Mouse (Mus musculus) forebrain, embryonic 14.5 days (tissue): Measurements from ENCODE around the gene Jak1. TPM values are rescaled to one million over a fixed set of nuclear protein-coding genes. Genes with fewer than 3 reads are reported as not detected.

Experiments used
- ATAC-seq: fragments of 200-750 bp; cut with Nextera tagmentation; 2 replicates; pipeline ENCODE4 v1.8.0; 2017; ENCODE audit warnings: mild to moderate bottlenecking, moderate library complexity
- DNase-seq: peaks from one replicate; pipeline ENCODE4 v3.0.0-alpha.2; 2015; ENCODE audit warnings: low spot score
- H3K27ac ChIP-seq: fragments of 300-500 bp; sonication (generic); 2 replicates; pipeline ENCODE4 v1.5.1; 2014; ENCODE audit warnings: low read depth, mild to moderate bottlenecking, control low read depth, low read length, moderate library complexity
- H3K27me3 ChIP-seq: fragments of 300-500 bp; sonication (generic); replicated peaks from 2 replicates; pipeline ENCODE4 v1.6.1; 2014; ENCODE audit warnings: low read length, control low read depth, mixed read lengths; ENCODE audit not compliant: control insufficient read depth, insufficient read depth
- H3K36me3 ChIP-seq: fragments of 300-500 bp; sonication (generic); 2 replicates; pipeline ENCODE4 v1.6.1; 2014; ENCODE audit warnings: low read length, control low read depth; ENCODE audit not compliant: control insufficient read depth, insufficient read depth
- H3K4me1 ChIP-seq: fragments of 300-500 bp; sonication (generic); 2 replicates; pipeline ENCODE4 v1.6.1; 2014; ENCODE audit warnings: antibody characterized with exemption, low read length, control low read depth; ENCODE audit not compliant: control insufficient read depth, insufficient read depth
- H3K4me2 ChIP-seq: fragments of 300-500 bp; sonication (generic); 2 replicates; pipeline ENCODE4 v1.6.1; 2014; ENCODE audit warnings: mild to moderate bottlenecking, control low read depth, low read length
- H3K4me3 ChIP-seq: fragments of 300-500 bp; sonication (generic); 2 replicates; pipeline ENCODE4 v1.5.1; 2014; ENCODE audit warnings: low read depth, low read length, control low read depth
- H3K9ac ChIP-seq: fragments of 300-500 bp; sonication (generic); 2 replicates; pipeline ENCODE4 v1.6.1; 2014; ENCODE audit warnings: mild to moderate bottlenecking, low read length, control low read depth, moderate library complexity
- H3K9me3 ChIP-seq: fragments of 300-500 bp; sonication (generic); replicated peaks from 2 replicates; pipeline ENCODE4 v1.6.1; 2016; ENCODE audit warnings: low read length, control low read depth, mixed read lengths; ENCODE audit not compliant: control insufficient read depth
- WGBS: fragments of 180-500 bp; shearing (Covaris S2); extraction: QIAGEN DNeasy Blood & Tissue Kit; methylation state at CpG from one replicate; pipeline ENCODE4 v1.1.7; 2014; 5-methylcytosine and 5-hydroxymethylcytosine counted together
- polyA plus RNA-seq: library from polyadenylated mRNA; unstranded; fragments of >200 nt; fragmentation: Nextera tagmentation; extraction: Ambion mirVana; gene quantifications from 2 replicates; pipeline ENCODE4 v1.2.1, GENCODE M21; 2014

Gene Jak1
- polyA plus RNA-seq, 1 experiment from 2014 or later, result 43.6 TPM

- ATAC-seq (no peak), DNase-seq (no peak)
- Histone ChIP-seq H3K9ac (no peak overlapping the region), H3K4me1 (peaks cover 4% of the 10 kb centered on the region; the same call in 1 of the 2 replicates), H3K9me3 (no peaks in the 10 kb centered on the region), H3K27me3 (no peaks in the 10 kb centered on the region), H3K36me3 (no peaks in the 10 kb centered on the region), H3K4me3 (no peak overlapping the region), H3K4me2 (no peak overlapping the region), H3K27ac (no peak overlapping the region)
- 86% methylated on average over 2 of the region's 2 CpGs for WGBS
These were observed 68.7 kb downstream of the Jak1 start for GRCm38 (mm10) chr4:101196407-101196806.

GRCm38 (mm10) chr4:101194170-101194569, 70.9 kb downstream of the Jak1 start:
- H3K4me3 ChIP-seq, result no peak overlapping the region
- H3K4me1 ChIP-seq, result peaks cover 4% of the 10 kb centered on the region; the same call in 1 of the 2 replicates
- no peak for ATAC-seq

GRCm38 (mm10) chr4:101192241-101192976, 72.7 kb downstream of the Jak1 start:
- no peak overlapping the region for H3K4me3 ChIP-seq
- H3K36me3 ChIP-seq, result 0 out of 2 replicates have a peak, but pooled peaks cover 3% of the 10 kb centered on the region
- DNase-seq, result no peak
- no peak for ATAC-seq
- no peak overlapping the region for H3K9ac ChIP-seq
- H3K27me3 ChIP-seq, result no peaks in the 10 kb centered on the region
- H3K27ac ChIP-seq, result no peak overlapping the region
- H3K9me3 ChIP-seq, result no peaks in the 10 kb centered on the region
- H3K4me1 ChIP-seq, result peaks cover under 1% of the 10 kb centered on the region; the same call in 1 of the 2 replicates
- no peak overlapping the region for H3K4me2 ChIP-seq
- WGBS, result 95% methylated on average over 5 of the region's 5 CpGs

More at GRCm38 (mm10) chr4:101194170-101194569, 70.9 kb downstream of the Jak1 start:
- Histone ChIP-seq H3K9ac (no peak overlapping the region), H3K36me3 (0 out of 2 replicates have a peak, but pooled peaks cover 3% of the 10 kb centered on the region), H3K9me3 (no peaks in the 10 kb centered on the region), H3K27me3 (no peaks in the 10 kb centered on the region), H3K27ac (no peak overlapping the region), H3K4me2 (no peak overlapping the region)
- no peak for DNase-seq
- 94% methylated on average over 1 of the region's 1 CpGs for WGBS

GRCm38 (mm10) chr4:101187381-101187780, 77.7 kb downstream of the Jak1 start:
- WGBS, result 90% methylated on average over 4 of the region's 4 CpGs
- Histone ChIP-seq H3K36me3 (0 out of 2 replicates have a peak, but pooled peaks cover 6% of the 10 kb centered on the region), H3K27me3 (no peaks in the 10 kb centered on the region), H3K9me3 (no peaks in the 10 kb centered on the region), H3K4me2 (no peak overlapping the region), H3K27ac (no peak overlapping the region), H3K4me3 (no peak overlapping the region), H3K4me1 (peaks cover 2% of the 10 kb centered on the region; the same call in 1 of the 2 replicates), H3K9ac (no peak overlapping the region)
- no peak for DNase-seq
- ATAC-seq, result no peak

GRCm38 (mm10) chr4:101186591-101186990, 78.5 kb downstream of the Jak1 start:
- DNase-seq, result no peak
- peaks cover 2% of the 10 kb centered on the region; the same call in 1 of the 2 replicates for H3K4me1 ChIP-seq
- WGBS, result 88% methylated on average over 5 of the region's 5 CpGs

GRCm38 (mm10) chr4:101185216-101185615, 79.9 kb downstream of the Jak1 start:
- ATAC-seq (no peak), DNase-seq (no peak)
- H3K27me3 ChIP-seq, result no peaks in the 10 kb centered on the region
- H3K4me2 ChIP-seq, result no peak overlapping the region
- no peak overlapping the region for H3K27ac ChIP-seq
- H3K4me3 ChIP-seq, result no peak overlapping the region
- 74% methylated on average over 3 of the region's 3 CpGs for WGBS
- H3K9me3 ChIP-seq, result no peaks in the 10 kb centered on the region
- H3K9ac ChIP-seq, result no peak overlapping the region
- H3K36me3 ChIP-seq, result 0 out of 2 replicates have a peak, but pooled peaks cover 2% of the 10 kb centered on the region
- H3K4me1 ChIP-seq, result peaks cover 2% of the 10 kb centered on the region; the same call in 1 of the 2 replicates

More at GRCm38 (mm10) chr4:101186591-101186990, 78.5 kb downstream of the Jak1 start:
- no peak for ATAC-seq
- no peak overlapping the region for H3K27ac ChIP-seq
- 0 out of 2 replicates have a peak, but pooled peaks cover 6% of the 10 kb centered on the region for H3K36me3 ChIP-seq
- no peak overlapping the region for H3K4me2 ChIP-seq
- no peak overlapping the region for H3K9ac ChIP-seq
- no peaks in the 10 kb centered on the region for H3K9me3 ChIP-seq
- H3K4me3 ChIP-seq, result no peak overlapping the region
- no peaks in the 10 kb centered on the region for H3K27me3 ChIP-seq

- Histone ChIP-seq H3K4me3 (no peak overlapping the region), H3K27me3 (no peaks in the 10 kb centered on the region), H3K36me3 (0 out of 2 replicates have a peak, but pooled peaks cover 7% of the 10 kb centered on the region), H3K4me1 (peaks cover 2% of the 10 kb centered on the region; the same call in 1 of the 2 replicates), H3K9ac (no peak overlapping the region), H3K27ac (no peak overlapping the region), H3K9me3 (no peaks in the 10 kb centered on the region), H3K4me2 (no peak overlapping the region)
- 73% methylated on average over 8 of the region's 9 CpGs for WGBS
- no peak for ATAC-seq
- DNase-seq, result no peak
These were observed 82.5 kb downstream of the Jak1 start for GRCm38 (mm10) chr4:101182603-101183011.

GRCm38 (mm10) chr4:101180681-101181080, 84.4 kb downstream of the Jak1 start:
- Histone ChIP-seq H3K4me1 (no peaks in the 10 kb centered on the region), H3K36me3 (peaks cover 10% of the 10 kb centered on the region; the same call in 1 of the 2 replicates), H3K4me3 (no peak overlapping the region), H3K9ac (no peak overlapping the region), H3K27ac (no peak overlapping the region), H3K9me3 (no peaks in the 10 kb centered on the region), H3K4me2 (no peak overlapping the region), H3K27me3 (no peaks in the 10 kb centered on the region)
- no peak for DNase-seq
- ATAC-seq, result no peak
- 60% methylated on average over 5 of the region's 5 CpGs for WGBS

- Histone ChIP-seq H3K36me3 (peaks cover 11% of the 10 kb centered on the region; the same call in 1 of the 2 replicates), H3K4me2 (no peak overlapping the region), H3K9ac (no peak overlapping the region), H3K27me3 (no peaks in the 10 kb centered on the region), H3K4me1 (no peaks in the 10 kb centered on the region), H3K27ac (no peak overlapping the region), H3K4me3 (no peak overlapping the region), H3K9me3 (no peaks in the 10 kb centered on the region)
- 76% methylated on average over 6 of the region's 6 CpGs for WGBS
- ATAC-seq (no peak), DNase-seq (no peak)
These were observed 85.2 kb downstream of the Jak1 start for GRCm38 (mm10) chr4:101179836-101180235.
